Mouse (Mus musculus) forebrain, embryonic 11.5 days (tissue): ENCODE data around the gene Sltm. TPM values are rescaled to one million over a fixed set of nuclear protein-coding genes. Genes with fewer than 3 reads are reported as not detected.

Source experiments
- ATAC-seq: fragments of 200-750 bp; cut with Nextera tagmentation; replicated peaks from 2 replicates; pipeline ENCODE4 v1.8.0; 2017; ENCODE audit warnings: moderate TSS enrichment; ENCODE audit not compliant: low FRiP score
- DNase-seq: peaks from one replicate; pipeline ENCODE4 v3.0.0-alpha.2; 2017; ENCODE audit warnings: low spot score
- H3K27ac ChIP-seq: fragments of 300-500 bp; sonication (generic); 2 replicates; pipeline ENCODE4 v1.5.1; 2014; ENCODE audit warnings: low read depth, low read length
- H3K27me3 ChIP-seq: fragments of 300-500 bp; sonication (generic); 2 replicates; pipeline ENCODE4 v1.6.1; 2014; ENCODE audit warnings: mild to moderate bottlenecking, low read length, mixed read lengths; ENCODE audit not compliant: control insufficient read depth, insufficient read depth
- H3K36me3 ChIP-seq: fragments of 300-500 bp; sonication (generic); 2 replicates; pipeline ENCODE4 v1.6.1; 2014; ENCODE audit warnings: mild to moderate bottlenecking, low read length, moderate library complexity, mixed read lengths; ENCODE audit not compliant: control insufficient read depth, insufficient read depth
- H3K4me1 ChIP-seq: fragments of 300-500 bp; sonication (generic); replicated peaks from 2 replicates; pipeline ENCODE4 v1.6.1; 2014; ENCODE audit warnings: low read length, mixed read lengths; ENCODE audit not compliant: control insufficient read depth, insufficient read depth
- H3K4me2 ChIP-seq: fragments of 300-500 bp; sonication (generic); 2 replicates; pipeline ENCODE4 v1.6.1; 2014; ENCODE audit warnings: low read depth, mild to moderate bottlenecking, low read length, moderate library complexity, mixed read lengths; ENCODE audit not compliant: severe bottlenecking
- H3K4me3 ChIP-seq: fragments of 300-500 bp; sonication (generic); 2 replicates; pipeline ENCODE4 v1.5.1; 2014; ENCODE audit warnings: low read depth, low read length
- H3K9ac ChIP-seq: fragments of 300-500 bp; sonication (generic); 2 replicates; pipeline ENCODE4 v1.6.1; 2014; ENCODE audit warnings: low read length
- H3K9me3 ChIP-seq: fragments of 300-500 bp; sonication (generic); 2 replicates; pipeline ENCODE4 v1.6.1; 2016; ENCODE audit warnings: low read length, mixed read lengths; ENCODE audit not compliant: control insufficient read depth
- WGBS: fragments of 180-500 bp; shearing (Covaris S2); extraction: QIAGEN DNeasy Blood & Tissue Kit; methylation state at CpG from one replicate; pipeline ENCODE4 v1.1.7; 2014; 5-methylcytosine and 5-hydroxymethylcytosine counted together
- polyA plus RNA-seq: library from polyadenylated mRNA; unstranded; fragments of >200 nt; fragmentation: Nextera tagmentation; extraction: Ambion mirVana; gene quantifications from 2 replicates; pipeline ENCODE4 v1.2.1, GENCODE M21; 2014

Gene Sltm
- 74.7 and 80.2 TPM in 2 replicates for polyA plus RNA-seq

- WGBS: 0% methylated on average over 74 of the region's 75 CpGs
- no peaks in the 10 kb centered on the region for H3K36me3 ChIP-seq
- H3K4me1 ChIP-seq: no peaks in the 10 kb centered on the region
- H3K27ac ChIP-seq: peak within 1 kb of the TSS; percentile 98
- ATAC-seq (peak; percentile 98), DNase-seq (peak; percentile 100)
- no peaks in the 10 kb centered on the region for H3K27me3 ChIP-seq
- no peaks in the 10 kb centered on the region for H3K9me3 ChIP-seq
- H3K9ac ChIP-seq: peak within 1 kb of the TSS; percentile 97
- peak within 1 kb of the TSS; percentile 87 for H3K4me3 ChIP-seq
- peak within 1 kb of the TSS; percentile 82 for H3K4me2 ChIP-seq
Measured at GRCm38 (mm10) chr9:70542305-70543041, at the start of gene Sltm. TSS of gene Sltm (plus strand) at chr9:70542754.

GRCm38 (mm10) chr9:70493038-70493437 lies 49.5 kb upstream of the Sltm start:
- Histone ChIP-seq H3K27ac (no peak overlapping the region), H3K9me3 (no peaks in the 10 kb centered on the region), H3K4me1 (no peaks in the 10 kb centered on the region), H3K4me2 (no peak overlapping the region), H3K4me3 (no peak overlapping the region), H3K9ac (no peak overlapping the region), H3K27me3 (no peaks in the 10 kb centered on the region), H3K36me3 (no peaks in the 10 kb centered on the region)
- WGBS: 89% methylated on average over 2 of the region's 2 CpGs
- DNase-seq (no peak), ATAC-seq (no peak)

- Histone ChIP-seq H3K27me3 (no peaks in the 10 kb centered on the region), H3K4me1 (no peaks in the 10 kb centered on the region), H3K4me2 (no peak overlapping the region), H3K9ac (no peak overlapping the region), H3K9me3 (no peaks in the 10 kb centered on the region), H3K27ac (no peak overlapping the region), H3K36me3 (no peaks in the 10 kb centered on the region), H3K4me3 (no peak overlapping the region)
- DNase-seq (no peak), ATAC-seq (no peak)
Measured at GRCm38 (mm10) chr9:70496990-70497389, 45.6 kb upstream of the Sltm start.

- H3K9ac ChIP-seq: peak overlapping the region; percentile 95
- H3K36me3 ChIP-seq: no peaks in the 10 kb centered on the region
- H3K4me2 ChIP-seq: peak overlapping the region; percentile 58
- 42% methylated on average over 10 of the region's 10 CpGs for WGBS
- H3K9me3 ChIP-seq: no peaks in the 10 kb centered on the region
- peak overlapping the region; percentile 92 for H3K4me3 ChIP-seq
- H3K27ac ChIP-seq: peak overlapping the region; percentile 96
- DNase-seq (no peak), ATAC-seq (no peak)
- no peaks in the 10 kb centered on the region for H3K27me3 ChIP-seq
- no peaks in the 10 kb centered on the region; the same call in 1 of the 2 replicates for H3K4me1 ChIP-seq
Measured at GRCm38 (mm10) chr9:70502284-70503014, 40.1 kb upstream of the Sltm start.

GRCm38 (mm10) chr9:70503015-70503603 lies 39.4 kb upstream of the Sltm start:
- WGBS: under 1% methylated on average over 39 of the region's 70 CpGs
- H3K4me1 ChIP-seq: no peaks in the 10 kb centered on the region; the same call in 1 of the 2 replicates

GRCm38 (mm10) chr9:70503626-70504041 lies 38.9 kb upstream of the Sltm start, which contains the start of gene Rnf111:
TSS of gene Rnf111 (minus strand) at chr9:70503725.
- Histone ChIP-seq H3K4me3 (peak within 1 kb of the TSS; percentile 92), H3K27me3 (no peaks in the 10 kb centered on the region), H3K27ac (peak within 1 kb of the TSS; percentile 96), H3K4me2 (peak within 1 kb of the TSS; percentile 58), H3K36me3 (no peaks in the 10 kb centered on the region), H3K9ac (peak within 1 kb of the TSS; percentile 95), H3K4me1 (no peaks in the 10 kb centered on the region; the same call in 1 of the 2 replicates), H3K9me3 (no peaks in the 10 kb centered on the region)
- ATAC-seq (peak; percentile 97), DNase-seq (peak; percentile 98)
- under 1% methylated on average over 43 of the region's 45 CpGs for WGBS

More at GRCm38 (mm10) chr9:70503015-70503603, 39.4 kb upstream of the Sltm start:
- no peaks in the 10 kb centered on the region for H3K9me3 ChIP-seq
- H3K27me3 ChIP-seq: no peaks in the 10 kb centered on the region
- ATAC-seq (peak; percentile 94), DNase-seq (no peak)
- H3K36me3 ChIP-seq: no peaks in the 10 kb centered on the region
- peak overlapping the region; percentile 95 for H3K9ac ChIP-seq
- H3K4me3 ChIP-seq: peak overlapping the region; percentile 92
- peak overlapping the region; percentile 96 for H3K27ac ChIP-seq
- H3K4me2 ChIP-seq: peak overlapping the region; percentile 58

GRCm38 (mm10) chr9:70506186-70506585 lies 36.4 kb upstream of the Sltm start:
- Histone ChIP-seq H3K4me1 (no peaks in the 10 kb centered on the region; the same call in 1 of the 2 replicates), H3K4me3 (no peak overlapping the region), H3K9ac (no peak overlapping the region), H3K36me3 (no peaks in the 10 kb centered on the region), H3K4me2 (no peak overlapping the region), H3K27me3 (no peaks in the 10 kb centered on the region), H3K27ac (no peak overlapping the region), H3K9me3 (no peaks in the 10 kb centered on the region)
- 67% methylated on average over 2 of the region's 2 CpGs for WGBS
- DNase-seq (no peak), ATAC-seq (no peak)

GRCm38 (mm10) chr9:70506787-70507186 lies 35.8 kb upstream of the Sltm start:
- Histone ChIP-seq H3K27ac (no peak overlapping the region), H3K9ac (no peak overlapping the region), H3K4me1 (no peaks in the 10 kb centered on the region; the same call in 1 of the 2 replicates), H3K9me3 (no peaks in the 10 kb centered on the region), H3K27me3 (no peaks in the 10 kb centered on the region), H3K4me3 (no peak overlapping the region), H3K36me3 (no peaks in the 10 kb centered on the region), H3K4me2 (no peak overlapping the region)
- ATAC-seq: no peak
- WGBS: 82% methylated on average over 8 of the region's 8 CpGs
- DNase-seq: no peak
